Mouse (Mus musculus) Muller cell, postnatal 12 days (primary cell): ENCODE measurements around the gene Casq2.
A peak's percentile ranks its signal among the peaks of the same experiment; 100 is the strongest.
"Not testable (repeated sequence)": the region's sequence is repeated elsewhere in the genome, so short reads cannot be mapped to it uniquely, and the experiment has no call there.

ENCODE experiments used
- DNase-seq: peaks from one replicate; pipeline ENCODE4 v3.0.0-alpha.2; 2015; ENCODE audit errors: inconsistent ontology term

The Casq2 gene

GRCm38 (mm10) chr3:102135389-102136113, 49.3 kb downstream of the Casq2 start:
- DNase-seq: peak; percentile 73

DNA sequence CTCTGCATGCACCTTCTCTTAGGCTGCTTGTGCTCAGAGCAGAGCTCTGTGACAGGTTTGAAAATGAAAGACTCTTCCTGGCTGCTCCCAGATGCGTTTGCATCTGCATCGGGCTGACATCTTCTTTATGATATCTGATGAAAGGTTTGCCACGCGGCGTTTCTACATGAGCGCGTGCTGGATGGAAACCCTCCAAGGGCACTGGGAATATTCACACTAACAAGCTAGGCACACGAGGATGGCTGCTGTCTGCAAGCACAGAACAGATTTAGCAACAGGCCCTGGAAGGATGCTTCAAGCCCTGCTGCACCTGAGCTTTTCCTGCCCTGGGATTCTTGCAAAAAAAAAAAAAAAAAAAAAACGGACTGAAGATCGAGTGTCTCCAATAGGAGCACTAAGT, 50.9 kb downstream of the Casq2 start:
- no peak for DNase-seq

DNA sequence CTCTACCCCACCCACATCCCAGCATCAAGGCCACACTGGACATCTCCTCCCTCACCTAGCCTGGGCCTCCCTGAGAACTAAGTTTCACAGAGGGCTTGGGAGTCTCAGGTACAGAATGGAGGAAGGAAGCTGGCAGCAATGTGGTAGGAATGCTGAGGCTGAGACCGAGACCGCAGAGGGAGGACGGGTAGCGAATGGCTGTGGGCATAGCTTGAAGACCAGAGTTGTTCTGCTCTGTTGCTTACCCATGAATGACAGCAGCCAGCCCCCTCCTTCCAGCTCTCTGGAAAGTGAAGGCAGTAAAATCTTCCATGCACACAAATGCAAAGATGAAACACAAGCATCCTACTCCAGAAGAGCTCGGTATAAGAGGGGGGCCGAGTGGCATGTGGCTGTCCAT, 52.7 kb downstream of the Casq2 start:
- DNase-seq: no peak

GRCm38 (mm10) chr3:102140606-102141005, 54.4 kb downstream of the Casq2 start:
- no peak for DNase-seq

GRCm38 (mm10) chr3:102141451-102141850, 55.2 kb downstream of the Casq2 start:
- DNase-seq: no peak

DNA sequence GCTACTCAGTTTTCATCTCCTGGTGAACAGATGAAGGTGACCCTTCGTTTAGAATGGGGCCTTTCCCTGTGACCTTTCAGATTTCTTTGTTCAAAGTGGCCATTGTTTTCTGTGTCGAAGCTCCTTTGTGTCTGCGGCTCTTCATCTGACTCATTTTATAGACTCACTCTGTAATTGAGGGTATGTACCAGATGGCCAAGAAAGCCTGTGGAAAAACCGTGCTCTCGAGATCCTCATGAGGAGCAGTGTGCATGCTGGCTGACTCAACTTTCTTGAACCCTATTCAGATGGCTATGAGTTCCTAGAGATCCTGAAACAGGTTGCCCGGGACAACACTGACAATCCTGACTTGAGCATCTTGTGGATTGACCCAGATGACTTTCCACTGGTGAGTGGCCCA, 55.7 kb downstream of the Casq2 start:
- peak; percentile 69 for DNase-seq

GRCm38 (mm10) chr3:102142947-102143346, 56.7 kb downstream of the Casq2 start:
- DNase-seq: no peak

- DNase-seq: no peak
Measured at GRCm38 (mm10) chr3:102143536-102143935, 57.3 kb downstream of the Casq2 start.

- DNase-seq: no peak
Measured at GRCm38 (mm10) chr3:102144401-102144800, 58.2 kb downstream of the Casq2 start.

DNA sequence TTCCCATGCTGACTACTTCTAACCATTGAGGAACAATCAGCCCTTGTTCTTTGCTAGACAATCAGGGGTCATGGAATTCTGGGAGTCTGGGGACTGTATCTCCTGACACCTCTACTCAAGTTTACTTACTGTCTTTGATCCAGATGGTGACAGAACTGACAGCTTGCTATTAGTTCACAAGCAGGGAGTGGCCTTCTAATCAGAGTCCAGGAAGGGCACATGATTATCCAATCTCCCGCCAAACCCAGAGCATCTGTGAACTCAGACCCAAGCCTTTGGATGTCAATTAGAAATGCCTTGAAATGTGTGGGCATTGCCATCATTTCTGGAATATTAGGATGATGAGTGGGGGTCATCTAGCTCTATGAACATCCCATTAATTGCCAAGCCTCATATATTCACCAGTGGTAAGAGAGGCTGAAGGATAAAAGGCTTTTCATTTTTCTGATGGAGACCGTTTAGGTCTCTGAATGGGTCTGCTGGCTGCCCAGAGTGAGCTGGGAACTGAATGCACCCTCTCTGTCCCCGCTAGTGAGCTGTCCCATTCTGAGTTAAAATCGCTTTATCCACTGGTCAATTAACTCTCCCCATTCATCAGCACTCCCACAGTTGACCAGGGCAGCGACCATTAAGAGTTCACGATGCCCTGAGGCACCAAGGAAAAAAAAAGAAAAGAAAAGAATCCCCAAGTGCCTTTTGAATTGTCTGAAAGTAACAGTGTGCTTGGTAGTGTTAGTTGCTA, 59.6 kb downstream of the Casq2 start:
- DNase-seq: peak; percentile 94

DNA sequence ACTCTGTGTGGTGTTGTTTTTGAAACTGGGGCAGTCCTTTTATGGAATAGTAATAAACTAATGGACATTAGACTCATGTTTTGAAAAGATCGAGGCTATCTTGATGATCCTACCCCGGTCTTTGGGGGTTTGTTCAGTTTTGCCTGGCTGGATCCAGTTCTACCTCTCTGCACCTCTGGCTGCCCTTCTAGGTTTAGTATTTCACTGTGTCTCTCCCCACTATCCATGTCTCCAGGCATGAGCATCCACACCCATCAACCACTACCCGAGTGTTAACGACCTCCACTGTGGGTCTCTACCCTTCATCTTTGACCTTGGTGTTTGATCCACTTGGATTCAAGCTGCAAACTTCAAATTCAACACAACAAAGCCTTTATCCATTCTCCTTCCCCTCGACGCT, 60.2 kb downstream of the Casq2 start:
- no peak for DNase-seq

GRCm38 (mm10) chr3:102147189-102147588, 61.0 kb downstream of the Casq2 start:
- peak; percentile 25 for DNase-seq

GRCm38 (mm10) chr3:102149941-102150340, 63.7 kb downstream of the Casq2 start:
- no peak for DNase-seq

DNA sequence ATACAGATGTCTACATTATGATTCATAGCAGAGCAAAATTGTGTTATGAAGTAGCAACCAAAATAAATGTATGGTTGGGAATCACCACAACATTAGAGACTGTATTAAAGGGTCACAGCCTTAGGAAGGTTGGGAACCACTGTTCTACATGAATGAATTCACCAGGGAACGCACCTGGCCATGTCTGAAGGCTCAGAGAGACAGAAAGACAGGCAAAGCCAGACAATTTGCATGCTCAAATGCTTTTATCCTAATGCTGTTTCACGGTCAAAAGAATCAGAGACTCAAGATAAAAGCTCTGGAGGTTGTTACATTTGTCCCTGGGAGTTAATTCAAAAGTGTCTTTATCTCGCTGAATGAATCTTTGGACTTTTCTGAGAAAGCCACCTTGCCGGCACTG, 65.6 kb downstream of the Casq2 start:
- peak; percentile 11 for DNase-seq

GRCm38 (mm10) chr3:102152471-102152870, 66.3 kb downstream of the Casq2 start:
- DNase-seq: no peak

GRCm38 (mm10) chr3:102152872-102153271, 66.7 kb downstream of the Casq2 start:
- DNase-seq: peak; percentile 49

DNA sequence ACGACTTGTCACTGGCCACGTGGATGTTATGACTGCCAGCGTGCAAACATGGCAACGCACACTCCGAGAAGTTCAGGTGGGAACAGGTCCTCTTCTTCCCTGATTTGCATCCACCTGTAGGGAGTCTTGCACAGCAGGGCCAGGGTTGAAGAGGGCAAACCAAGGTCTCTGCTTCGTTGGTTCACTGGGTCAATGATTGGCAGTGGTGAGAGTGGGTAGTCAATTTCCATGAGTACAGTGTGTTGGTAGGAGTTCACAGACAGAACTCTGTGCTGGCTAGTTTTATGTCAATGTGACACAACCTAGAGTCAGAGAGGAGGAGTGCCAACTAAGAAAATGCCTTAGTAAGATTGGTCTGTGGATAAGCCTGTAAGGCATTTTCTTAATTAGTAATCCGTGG, 67.9 kb downstream of the Casq2 start:
- DNase-seq: no peak

- no peak for DNase-seq
Measured at GRCm38 (mm10) chr3:102156737-102157136, 70.5 kb downstream of the Casq2 start.

GRCm38 (mm10) chr3:102157652-102158051, 71.4 kb downstream of the Casq2 start:
- DNase-seq: no peak

GRCm38 (mm10) chr3:102158759-102159422, 72.7 kb downstream of the Casq2 start:
- DNase-seq: no peak

DNA sequence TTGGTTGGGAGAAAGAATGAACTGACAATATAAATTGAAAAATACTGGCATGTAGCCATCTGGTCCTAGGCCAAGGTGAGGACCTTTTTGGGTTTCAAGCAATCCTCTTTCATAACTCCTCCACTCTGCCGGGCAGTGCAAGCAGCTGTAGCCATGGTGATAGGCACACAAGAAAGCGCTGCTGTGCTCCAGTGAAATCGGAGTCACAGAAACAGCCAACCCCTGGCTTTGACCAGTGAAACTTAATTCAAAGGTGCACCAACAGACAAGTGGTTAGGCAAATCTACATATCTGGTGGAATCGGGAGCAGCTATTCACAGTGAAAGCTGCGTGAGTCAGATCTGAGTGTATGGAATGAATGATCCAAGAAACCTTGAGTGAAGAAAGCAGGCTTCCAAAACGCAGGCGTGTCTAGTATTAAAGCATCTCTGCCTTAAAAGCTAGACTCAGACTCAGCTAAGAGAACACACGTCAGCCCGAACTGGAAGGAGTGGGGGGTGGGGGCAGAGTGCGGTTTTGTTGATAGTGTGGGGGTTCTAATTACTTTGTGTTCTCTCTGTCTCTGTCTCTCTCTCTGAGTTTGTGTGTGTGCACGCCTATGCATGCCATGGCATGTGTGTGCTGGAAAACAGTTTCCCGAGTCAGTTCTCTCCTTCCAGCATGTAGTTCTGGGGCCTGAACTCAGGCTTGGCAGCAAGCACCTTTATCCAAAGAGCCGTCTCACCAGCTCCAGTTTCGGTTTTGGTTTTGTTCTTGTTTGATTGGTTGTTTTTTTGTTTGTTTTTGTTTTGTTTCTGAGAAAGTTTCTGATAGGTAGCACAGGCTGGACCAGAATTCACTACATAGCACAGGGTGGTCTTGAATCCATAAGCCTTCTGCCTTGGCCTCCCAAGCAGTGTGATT, 73.5 kb downstream of the Casq2 start:
- DNase-seq: peak; percentile 72

DNA sequence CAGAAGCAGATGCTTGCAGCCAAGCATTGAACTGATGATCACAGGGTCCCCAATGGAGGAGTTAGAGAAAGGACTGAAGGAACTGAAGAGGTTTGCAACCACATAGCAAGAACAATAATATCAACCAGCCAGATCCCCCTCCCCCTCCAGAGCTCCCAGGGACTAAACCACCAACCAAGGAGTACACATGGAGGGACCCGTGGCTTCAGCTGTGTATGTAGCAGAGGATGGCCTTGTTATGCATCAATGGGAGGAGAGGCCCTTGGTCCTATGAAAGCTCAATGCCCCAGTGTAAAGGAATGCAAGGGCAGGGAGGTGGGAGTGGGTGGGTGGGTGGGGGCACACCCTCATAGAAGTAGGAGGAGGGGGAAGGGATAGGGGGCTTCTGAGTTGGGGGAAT, 77.6 kb downstream of the Casq2 start:
- not testable (repeated sequence) for DNase-seq
